28 mouse cellular contexts compared by ENCODE assay signal in the genomic region with DNA sequence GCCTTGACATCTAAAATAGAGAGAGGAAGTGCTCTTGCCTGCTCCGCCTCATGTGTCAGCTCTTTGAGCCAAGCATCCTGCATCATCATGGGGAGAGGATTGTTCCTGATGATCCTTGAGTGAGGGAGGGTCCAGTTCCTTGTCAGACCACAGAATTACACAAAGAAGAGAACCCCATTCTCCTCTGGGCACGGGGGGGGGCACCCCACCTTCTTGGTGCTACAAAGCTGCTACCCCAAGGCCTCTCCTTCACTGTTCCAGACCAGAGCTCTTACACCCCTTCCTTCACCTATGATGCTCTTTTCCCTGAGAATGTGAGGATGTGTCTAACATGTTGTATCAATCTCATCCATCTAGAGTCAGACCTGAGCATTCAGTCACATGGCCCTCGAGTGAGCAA.
"Had no signal": no experiment of that assay in that cellular context is flagged by ENCODE, and none has a peak within 500 bp of the region (broad histone marks: within the 10 kb centered on the region; RNA-seq: fewer than 3 reads in every experiment).

No protein-coding gene starts in this region.

- H3K4me3 ChIP-seq: limb, embryonic 10.5 days; limb, embryonic 12.5 days; limb, embryonic 13.5 days; limb, embryonic 15.5 days; liver, embryonic 12.5 days; liver, embryonic 13.5 days; liver, embryonic 15.5 days; lung, embryonic 15.5 days; megakaryocyte, embryonic 14.5 days; midbrain, embryonic 10.5 days; midbrain, embryonic 12.5 days; midbrain, embryonic 13.5 days; midbrain, embryonic 15.5 days; myocyte; neural tube, embryonic 12.5 days had no signal

- H3K36me3 ChIP-seq: limb, embryonic 10.5 days; limb, embryonic 12.5 days; limb, embryonic 13.5 days; limb, embryonic 15.5 days; liver, embryonic 12.5 days; liver, embryonic 13.5 days; liver, embryonic 15.5 days; lung, embryonic 15.5 days; midbrain, embryonic 10.5 days; midbrain, embryonic 12.5 days; midbrain, embryonic 13.5 days; midbrain, embryonic 15.5 days; neural tube, embryonic 12.5 days had no signal

- H3K27ac ChIP-seq: limb, embryonic 10.5 days; limb, embryonic 12.5 days; limb, embryonic 13.5 days; limb, embryonic 15.5 days; liver, embryonic 12.5 days; liver, embryonic 13.5 days; liver, embryonic 14.5 days; liver, embryonic 15.5 days; lung, embryonic 15.5 days; macrophage; midbrain, embryonic 10.5 days; midbrain, embryonic 12.5 days; midbrain, embryonic 13.5 days; midbrain, embryonic 15.5 days; neural tube, embryonic 12.5 days had no signal

- DNase-seq: left cerebral cortex, postnatal 4 days; liver; liver, embryonic 13.5 days; liver, postnatal 0 days; lung, adult 18-20 months; lung, adult 2 months; lung, embryonic 14.5 days; lung, postnatal 10 days; lung, postnatal 14 days; lung, postnatal 36 days; lung, postnatal 4 days; midbrain, embryonic 14.5 days had no signal

- H3K9me3 ChIP-seq: limb, embryonic 10.5 days; limb, embryonic 12.5 days; limb, embryonic 15.5 days; liver, embryonic 12.5 days; liver, embryonic 13.5 days; liver, embryonic 15.5 days; lung, embryonic 15.5 days; midbrain, embryonic 10.5 days; midbrain, embryonic 12.5 days; midbrain, embryonic 13.5 days; midbrain, embryonic 15.5 days; neural tube, embryonic 12.5 days had no signal

- H3K4me1 ChIP-seq: limb, embryonic 10.5 days; limb, embryonic 12.5 days; limb, embryonic 13.5 days; limb, embryonic 15.5 days; liver, embryonic 12.5 days; liver, embryonic 13.5 days; liver, embryonic 15.5 days; lung, embryonic 15.5 days; megakaryocyte, embryonic 14.5 days; midbrain, embryonic 10.5 days; midbrain, embryonic 12.5 days; midbrain, embryonic 13.5 days; midbrain, embryonic 15.5 days; neural tube, embryonic 12.5 days had no signal

- H3K27me3 ChIP-seq: limb, embryonic 12.5 days; limb, embryonic 13.5 days; limb, embryonic 15.5 days; liver, embryonic 12.5 days; liver, embryonic 13.5 days; liver, embryonic 15.5 days; lung, embryonic 15.5 days; megakaryocyte, embryonic 14.5 days; midbrain, embryonic 12.5 days; midbrain, embryonic 13.5 days; midbrain, embryonic 15.5 days; neural tube, embryonic 12.5 days had no signal
